Comparison of ENCODE assay signal across 8 mouse cellular contexts in genomic region chr12:86242563-86242962, GRCm38 (mm10). TPM values are rescaled to one million over a fixed set of nuclear protein-coding genes. Genes with fewer than 3 reads are reported as not detected.
DNase-seq lines count a peak whose midpoint lies in the region; ATAC-seq and TF ChIP-seq lines count a peak whose summit lies in the region.

No protein-coding gene starts in this region.

- H3K4me3 ChIP-seq in kidney, postnatal 0 days (replicated peaks; ENCODE audit: low read depth, low read length): peak overlapping the region; percentile 72
- H3K4me3 ChIP-seq in forebrain, embryonic 11.5 days (ENCODE audit: low read depth, low read length): peak overlapping the region; percentile 84
- peak overlapping the region; percentile 71 for H3K4me3 ChIP-seq in limb, embryonic 11.5 days (ENCODE audit: low read depth, low read length)
- peak overlapping the region; percentile 69 for H3K4me3 ChIP-seq in midbrain, embryonic 14.5 days (replicated peaks; ENCODE audit: low read depth, low read length)

- WGBS in kidney, postnatal 0 days: 8% methylated on average over 7 of the region's 7 CpGs
- WGBS in forebrain, embryonic 11.5 days: 36% methylated on average over 7 of the region's 7 CpGs
- 28% methylated on average over 7 of the region's 7 CpGs for WGBS in limb, embryonic 11.5 days
- 32% methylated on average over 7 of the region's 7 CpGs for WGBS in midbrain, embryonic 14.5 days

- no peak overlapping the region for H3K27ac ChIP-seq in kidney, postnatal 0 days
- H3K27ac ChIP-seq in forebrain, embryonic 11.5 days (ENCODE audit: low read depth, low read length): no peak overlapping the region
- no peak overlapping the region for H3K27ac ChIP-seq in limb, embryonic 11.5 days (replicated peaks; ENCODE audit: low read depth, low read length)
- no peak overlapping the region for H3K27ac ChIP-seq in midbrain, embryonic 14.5 days (replicated peaks; ENCODE audit: low read depth, low read length)

- H3K9me3 ChIP-seq in kidney, postnatal 0 days (replicated peaks; ENCODE audit: low read length): no peaks in the 10 kb centered on the region
- H3K9me3 ChIP-seq in forebrain, embryonic 11.5 days (ENCODE audit: control insufficient read depth, low read length): no peaks in the 10 kb centered on the region
- no peaks in the 10 kb centered on the region for H3K9me3 ChIP-seq in limb, embryonic 11.5 days (ENCODE audit: control insufficient read depth, low read length)
- no peaks in the 10 kb centered on the region for H3K9me3 ChIP-seq in midbrain, embryonic 14.5 days (ENCODE audit: control insufficient read depth, low read length)

- H3K9ac ChIP-seq in kidney, postnatal 0 days (ENCODE audit: low read depth, low read length): peak overlapping the region; percentile 83
- H3K9ac ChIP-seq in forebrain, embryonic 11.5 days (ENCODE audit: low read length): peak overlapping the region; percentile 79
- peak overlapping the region; percentile 70 for H3K9ac ChIP-seq in limb, embryonic 11.5 days (ENCODE audit: low read length)
- H3K9ac ChIP-seq in midbrain, embryonic 14.5 days (replicated peaks; ENCODE audit: low read length): peak overlapping the region; percentile 79

- DNase-seq in kidney, postnatal 0 days (ENCODE audit: low spot score): peak; percentile 25
- DNase-seq in kidney, postnatal 14 days: no peak
- no peak for DNase-seq in forebrain, embryonic 11.5 days (ENCODE audit: low spot score)
- no peak for DNase-seq in limb, embryonic 11.5 days (ENCODE audit: low spot score)
- DNase-seq in midbrain, embryonic 14.5 days: no peak
- peak; percentile 27 for DNase-seq in thymus, postnatal 4 days
- no peak for DNase-seq in adrenal gland, postnatal 25 days

- H3K27me3 ChIP-seq in kidney, postnatal 0 days (ENCODE audit: insufficient read depth, low read length): no peaks in the 10 kb centered on the region
- no peaks in the 10 kb centered on the region for H3K27me3 ChIP-seq in forebrain, embryonic 11.5 days (ENCODE audit: control insufficient read depth, insufficient read depth, low read length)
- no peaks in the 10 kb centered on the region for H3K27me3 ChIP-seq in limb, embryonic 11.5 days (ENCODE audit: control insufficient read depth, insufficient read depth, low read length)
- H3K27me3 ChIP-seq in midbrain, embryonic 14.5 days (ENCODE audit: control insufficient read depth, insufficient read depth, low read length): no peaks in the 10 kb centered on the region

- H3K4me2 ChIP-seq in kidney, postnatal 0 days (ENCODE audit: low read length): peak overlapping the region; percentile 67
- H3K4me2 ChIP-seq in forebrain, embryonic 11.5 days (ENCODE audit: low read depth, low read length, severe bottlenecking): peak overlapping the region; percentile 93
- peak overlapping the region; percentile 73 for H3K4me2 ChIP-seq in limb, embryonic 11.5 days (ENCODE audit: low read depth, severe bottlenecking)
- H3K4me2 ChIP-seq in midbrain, embryonic 14.5 days (ENCODE audit: low read length): peak overlapping the region; percentile 98

- ATAC-seq in kidney, postnatal 0 days (replicated peaks; ENCODE audit: low FRiP score, low read depth): no peak
- no peak for ATAC-seq in forebrain, embryonic 11.5 days (replicated peaks; ENCODE audit: low FRiP score)
- no peak for ATAC-seq in limb, embryonic 11.5 days (ENCODE audit: insufficient number of reproducible peaks, low FRiP score, low TSS enrichment, low read depth)
- ATAC-seq in midbrain, embryonic 14.5 days (ENCODE audit: low FRiP score, low TSS enrichment): no peak
- ATAC-seq in cerebellum, adult (ENCODE audit: insufficient number of reproducible peaks, low FRiP score, low TSS enrichment): no peak

- 0 out of 2 replicates have a peak, but pooled peaks cover 5% of the 10 kb centered on the region for H3K36me3 ChIP-seq in kidney, postnatal 0 days (ENCODE audit: insufficient read depth, low read length)
- H3K36me3 ChIP-seq in forebrain, embryonic 11.5 days (ENCODE audit: control insufficient read depth, insufficient read depth, low read length): peaks cover 4% of the 10 kb centered on the region; the same call in 1 of the 2 replicates
- H3K36me3 ChIP-seq in limb, embryonic 11.5 days (ENCODE audit: control insufficient read depth, insufficient read depth, low read length): peaks cover 4% of the 10 kb centered on the region; the same call in 1 of the 2 replicates
- H3K36me3 ChIP-seq in midbrain, embryonic 14.5 days (ENCODE audit: control insufficient read depth, insufficient read depth, low read length): peaks cover 15% of the 10 kb centered on the region

- no peak for TF ChIP-seq CTCF in kidney, postnatal 0 days (IDR thresholded peaks at IDR 0.05; ENCODE audit: low read depth)

- H3K4me1 ChIP-seq in kidney, postnatal 0 days (replicated peaks; ENCODE audit: insufficient read depth, low read length): peaks cover 2% of the 10 kb centered on the region; the same call in 1 of the 2 replicates
- H3K4me1 ChIP-seq in forebrain, embryonic 11.5 days (replicated peaks; ENCODE audit: control insufficient read depth, insufficient read depth, low read length): 0 out of 2 replicates have a peak, but pooled peaks cover 2% of the 10 kb centered on the region
- 0 out of 2 replicates have a peak, but pooled peaks cover 4% of the 10 kb centered on the region for H3K4me1 ChIP-seq in limb, embryonic 11.5 days (ENCODE audit: control insufficient read depth, insufficient read depth, low read length)
- H3K4me1 ChIP-seq in midbrain, embryonic 14.5 days (ENCODE audit: control insufficient read depth, insufficient read depth, low read length): peaks cover 37% of the 10 kb centered on the region

RNA-seq across cellular contexts. Expression of gene Gpatch2l, which starts 0.9 kb away (rescaled TPM):
- polyA plus RNA-seq in kidney, postnatal 0 days (2015; fragmentation: Nextera tagmentation; extraction: Ambion mirVana): 10.6 and 10.8 TPM in 2 replicates
- 20.5 and 21.4 TPM in 2 replicates for polyA plus RNA-seq in forebrain, embryonic 11.5 days (2014; fragmentation: Nextera tagmentation; extraction: Ambion mirVana)
- polyA plus RNA-seq in limb, embryonic 11.5 days (2014; fragmentation: Nextera tagmentation; extraction: Ambion mirVana): 14.6 and 17.5 TPM in 2 replicates
- 23.1 and 31.2 TPM in 2 replicates for polyA plus RNA-seq in midbrain, embryonic 14.5 days (2014; fragmentation: Nextera tagmentation; extraction: Ambion mirVana)
- total RNA-seq in adrenal gland, postnatal 25 days (2021): 21.7 and 26.7 TPM in 2 replicates

Comparison
In these comparisons a context has a peak if more than half of its experiments do, and no peak if none do; other contexts are left out.
1. DNase-seq: peak in kidney, postnatal 0 days (single experiment) and thymus, postnatal 4 days (single experiment); none in kidney, postnatal 14 days (single experiment), forebrain, embryonic 11.5 days (single experiment), limb, embryonic 11.5 days (single experiment), midbrain, embryonic 14.5 days (single experiment) and adrenal gland, postnatal 25 days (single experiment).
2. Peak in every context shown above with its lines, with median percentiles within 50 percentile points of each other: H3K4me2 ChIP-seq, H3K4me3 ChIP-seq and H3K9ac ChIP-seq.